Mouse (Mus musculus) MEL (cell line): ENCODE data around the gene Eri3. TPM values are rescaled to one million over a fixed set of nuclear protein-coding genes. Genes with fewer than 3 reads are reported as not detected.

Experiments used
- DNase-seq: peaks from one replicate; pipeline ENCODE4 v3.0.0; 2011; ENCODE audit warnings: low read depth, low spot score
- H3K27ac ChIP-seq: 2 replicates; pipeline ENCODE4 v1.5.1; 2012; ENCODE audit warnings: low read depth, mild to moderate bottlenecking, control low read depth, low read length, moderate library complexity; ENCODE audit not compliant: control insufficient read depth
- H3K27me3 ChIP-seq, 2 experiments: fragments of 150-350 bp in 1 of 2; sonication (generic) in 1 of 2; 2 replicates each; pipeline ENCODE4 v1.6.1; 2012; ENCODE audit warnings: low read length in 2 of 2, mild to moderate bottlenecking in 2 of 2, improper control_type of control experiment in 1 of 2, moderate library complexity in 1 of 2; ENCODE audit not compliant: insufficient read depth in 2 of 2, control insufficient read depth in 1 of 2
- H3K36me3 ChIP-seq, 2 experiments: 2 replicates each; pipeline ENCODE4 v1.6.1; 2012 to 2014; ENCODE audit warnings: low read length in 2 of 2, improper control_type of control experiment in 1 of 2, inconsistent platforms in 1 of 2, mild to moderate bottlenecking in 1 of 2; ENCODE audit not compliant: insufficient read depth in 2 of 2, control insufficient read depth in 1 of 2
- H3K4me1 ChIP-seq, 2 experiments: fragments of 150-350 bp in 1 of 2; sonication (generic) in 1 of 2; 2 replicates each; pipeline ENCODE4 v1.6.1; 2012; ENCODE audit warnings: low read length in 2 of 2, improper control_type of control experiment in 1 of 2, mild to moderate bottlenecking in 1 of 2; ENCODE audit not compliant: insufficient read depth in 2 of 2, control insufficient read depth in 1 of 2
- H3K4me3 ChIP-seq, 2 experiments: fragments of 150-350 bp in 1 of 2; sonication (generic) in 1 of 2; 2 replicates each; pipeline ENCODE4 v1.5.1; 2012; ENCODE audit warnings: low read depth in 2 of 2, low read length in 2 of 2, mild to moderate bottlenecking in 2 of 2, moderate library complexity in 2 of 2, control low read depth in 1 of 2, improper control_type of control experiment in 1 of 2; ENCODE audit not compliant: control insufficient read depth in 1 of 2, insufficient read depth in 1 of 2
- H3K79me2 ChIP-seq: 2 replicates; pipeline ENCODE4 v1.6.1; 2012; ENCODE audit warnings: mild to moderate bottlenecking, low read length, moderate library complexity; ENCODE audit not compliant: control insufficient read depth, poor library complexity, insufficient read depth
- H3K9ac ChIP-seq: 2 replicates; pipeline ENCODE4 v1.6.1; 2012; ENCODE audit warnings: low read depth, mild to moderate bottlenecking, control low read depth, low read length, moderate library complexity; ENCODE audit not compliant: control insufficient read depth, poor library complexity, severe bottlenecking
- H3K9me3 ChIP-seq: fragments of 150-350 bp; sonication (generic); replicated peaks from 2 replicates; pipeline ENCODE4 v1.6.1; 2012; ENCODE audit warnings: mild to moderate bottlenecking, low read length, improper control_type of control experiment, moderate library complexity; ENCODE audit not compliant: insufficient read depth
- ELF1 ChIP-seq: IDR thresholded peaks from 2 replicates; pipeline ENCODE4 v1.6.1; 2014; ENCODE audit warnings: low read depth, mild to moderate bottlenecking, inconsistent platforms, low read length, improper control_type of control experiment, moderate library complexity
- EP300 ChIP-seq, 2 experiments: IDR thresholded peaks; 2 replicates each; pipeline ENCODE4 v1.6.1; 2011; ENCODE audit warnings: improper control_type of control experiment in 2 of 2, low read length in 2 of 2, low read depth in 1 of 2, mild to moderate bottlenecking in 1 of 2
- ETS1 ChIP-seq: IDR thresholded peaks from 2 replicates; pipeline ENCODE4 v1.6.1; 2012; ENCODE audit warnings: low read depth, mild to moderate bottlenecking, inconsistent platforms, low read length, improper control_type of control experiment, moderate library complexity
- GATA1 ChIP-seq: IDR thresholded peaks from 2 replicates; pipeline ENCODE4 v1.6.1; 2011; ENCODE audit warnings: low read depth, low read length, improper control_type of control experiment
- KAT2A ChIP-seq: conservative IDR thresholded peaks from 2 replicates; pipeline ENCODE4 v1.6.1; 2012; ENCODE audit warnings: low read depth, low read length, improper control_type of control experiment, inconsistent platforms
- MAX ChIP-seq: IDR thresholded peaks from 2 replicates; pipeline ENCODE4 v1.6.1; 2011; ENCODE audit warnings: low read length, improper control_type of control experiment
- NRF1 ChIP-seq: IDR thresholded peaks from 2 replicates; pipeline ENCODE4 v1.6.1; 2014; ENCODE audit warnings: low read depth, mild to moderate bottlenecking, inconsistent platforms, low read length, improper control_type of control experiment, moderate library complexity; ENCODE audit not compliant: poor library complexity, insufficient read depth, severe bottlenecking
- POLR2A ChIP-seq, 2 experiments: IDR thresholded peaks; 2 replicates each; pipeline ENCODE4 v1.6.1; 2011 to 2012; ENCODE audit warnings: low read length in 2 of 2, mild to moderate bottlenecking in 2 of 2, control low read depth in 1 of 2, improper control_type of control experiment in 1 of 2, low read depth in 1 of 2, moderate library complexity in 1 of 2; ENCODE audit not compliant: control insufficient read depth in 1 of 2, insufficient read depth in 1 of 2, poor library complexity in 1 of 2
- RAD21 ChIP-seq: IDR thresholded peaks from 2 replicates; pipeline ENCODE4 v1.6.1; 2011; ENCODE audit warnings: mild to moderate bottlenecking, low read depth, low read length, improper control_type of control experiment
- RCOR1 ChIP-seq: IDR thresholded peaks from 2 replicates; pipeline ENCODE4 v1.6.1; 2012; ENCODE audit warnings: low read depth, mild to moderate bottlenecking, inconsistent platforms, low read length, improper control_type of control experiment
- SIN3A ChIP-seq: IDR thresholded peaks from 2 replicates; pipeline ENCODE4 v1.6.1; 2012; ENCODE audit warnings: low read length, improper control_type of control experiment, inconsistent platforms
- TBP ChIP-seq: IDR thresholded peaks from 2 replicates; pipeline ENCODE4 v1.8.0; 2011; ENCODE audit warnings: low read depth, low read length, improper control_type of control experiment
- USF1 ChIP-seq: IDR thresholded peaks from 2 replicates; pipeline ENCODE4 v1.6.1; 2014; ENCODE audit warnings: low read depth, mild to moderate bottlenecking, inconsistent platforms, low read length, improper control_type of control experiment, moderate library complexity
- ZC3H11A ChIP-seq: IDR thresholded peaks from 2 replicates; pipeline ENCODE4 v1.6.1; 2012; ENCODE audit warnings: low read depth, mild to moderate bottlenecking, inconsistent platforms, low read length, improper control_type of control experiment
- ZMIZ1 ChIP-seq: IDR thresholded peaks from 2 replicates; pipeline ENCODE4 v1.6.1; 2012; ENCODE audit warnings: low read depth, mild to moderate bottlenecking, inconsistent platforms, low read length, improper control_type of control experiment, moderate library complexity
- ZNF384 ChIP-seq: IDR thresholded peaks from 2 replicates; pipeline ENCODE4 v1.6.1; 2012; ENCODE audit warnings: low read depth, mild to moderate bottlenecking, inconsistent platforms, low read length, improper control_type of control experiment
- polyA plus RNA-seq, 2 experiments: library from polyadenylated mRNA; stranded (reverse) in 1 of 2; unstranded in 1 of 2; fragments of >175 nt in 1 of 2; fragments of >200 nt in 1 of 2; gene quantifications; 2 replicates each; pipeline versions ENCODE4 v1.2.1 to v1.2.4; 2012; ENCODE audit warnings: low replicate concordance in 2 of 2, low read depth in 1 of 2; ENCODE audit not compliant: insufficient read length in 2 of 2, insufficient read depth in 1 of 2, missing spikeins in 1 of 2
- total RNA-seq: library from RNA; depleted of rRNA; stranded (reverse); fragments of 300-350 nt; gene quantifications from 2 replicates; pipeline ENCODE4 v1.2.3, GENCODE M21; 2012

The Eri3 gene
- total and polyA plus RNA-seq, 3 experiments = 36.7 to 63.9 TPM; not detected in 1

DNA sequence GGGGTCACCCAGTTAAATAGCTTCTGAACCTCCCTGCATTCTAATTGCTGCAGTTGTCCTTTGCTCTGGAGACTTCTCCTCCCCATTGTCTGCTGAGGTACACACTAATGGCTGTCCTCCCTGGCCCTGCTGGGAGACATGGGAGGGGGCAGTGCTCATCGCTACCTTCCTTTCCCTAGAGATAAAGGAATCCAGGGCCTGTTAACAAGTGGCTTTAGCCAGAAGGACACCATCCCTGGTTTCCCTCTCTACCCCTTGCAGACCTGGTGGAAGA lies 55.7 kb downstream of the Eri3 start:
- Histone ChIP-seq H3K4me1 (peaks cover 14 to 16% of the 10 kb centered on the region in 2 experiments), H3K9ac (no peak overlapping the region), H3K27ac (no peak overlapping the region), H3K9me3 (no peaks in the 10 kb centered on the region), H3K27me3 (no peaks in the 10 kb centered on the region)
- TF ChIP-seq RCOR1 (no peak), MAX (no peak), USF1 (no peak), ZNF384 (no peak), KAT2A (no peak), GATA1 (no peak), POLR2A (IDR thresholded peaks at IDR 0.05; ENCODE audit: control insufficient read depth in 1 of 2, insufficient read depth in 1 of 2, low read depth in 1 of 2, low read length in 2 of 2, poor library complexity in 1 of 2) (no peak)
- TF ChIP-seq, all 39 proteins: peak for 0
- peaks cover 0 to 19% of the 10 kb centered on the region in 2 experiments; a peak in 3 of 4 replicates for H3K36me3 ChIP-seq
- no peaks in the 10 kb centered on the region for H3K79me2 ChIP-seq
- no peak overlapping the region for H3K4me3 ChIP-seq
- no peak for DNase-seq

DNA sequence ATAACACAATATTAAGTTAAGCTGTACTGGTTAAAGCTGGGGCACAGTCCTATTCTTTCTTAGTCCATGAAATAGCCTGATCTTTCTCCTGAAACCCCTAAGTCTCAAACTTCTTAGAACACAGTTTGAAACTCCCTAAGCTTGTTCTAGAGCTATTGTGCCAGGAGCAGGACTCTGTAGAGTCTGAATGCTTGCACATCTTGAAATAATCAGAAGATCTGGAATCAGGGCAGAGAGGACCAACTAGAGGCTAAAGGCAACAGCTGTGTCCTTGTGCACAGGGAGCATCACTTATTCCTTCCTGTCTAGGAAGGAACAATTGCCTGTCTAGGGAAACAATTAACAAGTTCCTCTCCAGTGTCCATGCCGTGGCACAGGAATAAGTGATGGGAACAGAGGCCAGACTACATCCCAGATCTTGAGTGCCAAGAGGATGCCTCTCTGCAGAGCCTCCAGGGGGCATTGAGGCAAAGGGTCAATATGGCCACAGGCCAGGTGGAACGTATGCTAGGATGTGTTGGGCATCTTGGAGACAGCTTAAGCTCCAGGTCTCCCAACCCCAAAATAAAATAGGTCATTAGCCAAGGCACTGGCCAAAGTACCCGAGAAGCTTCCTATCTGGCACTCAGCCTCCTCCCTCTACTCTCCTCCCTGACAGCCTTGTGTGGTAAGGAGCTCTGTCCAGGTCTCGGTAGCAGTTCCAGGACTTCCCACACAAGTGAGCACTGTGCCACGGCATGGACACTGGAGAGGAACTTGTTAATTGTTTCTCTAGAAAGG lies 56.9 kb downstream of the Eri3 start:
- TF ChIP-seq ZC3H11A (no peak), ETS1 (no peak), USF1 (no peak), ELF1 (no peak), ZMIZ1 (no peak), RAD21 (no peak), SIN3A (no peak), EP300 (IDR thresholded peaks at IDR 0.05; ENCODE audit: low read depth in 1 of 2, low read length in 2 of 2) (no peak), TBP (no peak), NRF1 (no peak)
- Histone ChIP-seq H3K4me3 (no peak overlapping the region), H3K4me1 (peaks cover 25 to 26% of the 10 kb centered on the region in 2 experiments), H3K27ac (no peak overlapping the region), H3K9me3 (no peaks in the 10 kb centered on the region), H3K79me2 (no peaks in the 10 kb centered on the region), H3K36me3 (peaks cover 0 to 29% of the 10 kb centered on the region in 2 experiments; a peak in 3 of 4 replicates), H3K9ac (no peak overlapping the region), H3K27me3 (no peaks in the 10 kb centered on the region)
- DNase-seq = no peak
